ENCODE assay signal across 8 mouse cellular contexts in genomic region chr6:136468974-136469792, GRCm38 (mm10). TPM values are rescaled to one million over a fixed set of nuclear protein-coding genes. Genes with fewer than 3 reads are reported as not detected.
DNase-seq lines count a peak whose midpoint lies in the region; ATAC-seq lines count a peak whose summit lies in the region.

No protein-coding gene starts in this region.

- H3K9me3 ChIP-seq in lung, embryonic 16.5 days (ENCODE audit: control insufficient read depth, low read length), result no peaks in the 10 kb centered on the region
- no peaks in the 10 kb centered on the region for H3K9me3 ChIP-seq in heart, embryonic 14.5 days (ENCODE audit: control insufficient read depth, low read length)
- no peaks in the 10 kb centered on the region for H3K9me3 ChIP-seq in limb, embryonic 13.5 days
- H3K9me3 ChIP-seq in stomach, embryonic 14.5 days (ENCODE audit: control insufficient read depth, low read depth, low read length), result peaks cover 3% of the 10 kb centered on the region; the same call in 1 of the 2 replicates

- H3K4me1 ChIP-seq in lung, embryonic 16.5 days (replicated peaks; ENCODE audit: control insufficient read depth, insufficient read depth, low read length), result peaks cover 57% of the 10 kb centered on the region
- H3K4me1 ChIP-seq in heart, embryonic 14.5 days (ENCODE audit: control insufficient read depth in 2 of 2, insufficient read depth in 2 of 2, low read length in 2 of 2), result peaks cover 36 to 51% of the 10 kb centered on the region in 2 experiments
- peaks cover 43% of the 10 kb centered on the region for H3K4me1 ChIP-seq in limb, embryonic 13.5 days
- H3K4me1 ChIP-seq in stomach, embryonic 14.5 days (ENCODE audit: control insufficient read depth, insufficient read depth, low read length), result peaks cover 29% of the 10 kb centered on the region

- no peaks in the 10 kb centered on the region for H3K27me3 ChIP-seq in lung, embryonic 16.5 days (ENCODE audit: control insufficient read depth, insufficient read depth, low read depth, low read length)
- no peaks in the 10 kb centered on the region for H3K27me3 ChIP-seq in heart, embryonic 14.5 days (ENCODE audit: control insufficient read depth, insufficient read depth, low read length)
- H3K27me3 ChIP-seq in limb, embryonic 13.5 days, result no peaks in the 10 kb centered on the region
- no peaks in the 10 kb centered on the region for H3K27me3 ChIP-seq in stomach, embryonic 14.5 days (ENCODE audit: control insufficient read depth, insufficient read depth, low read length)

- peak overlapping the region; percentile 7; the same call in 1 of the 2 replicates for H3K4me2 ChIP-seq in lung, embryonic 16.5 days (ENCODE audit: low read depth, low read length)
- no peak overlapping the region for H3K4me2 ChIP-seq in heart, embryonic 14.5 days (ENCODE audit: low read length)
- H3K4me2 ChIP-seq in limb, embryonic 13.5 days (replicated peaks), result 0 out of 2 replicates have a peak overlapping the region, but pooled peaks have one; percentile 5
- H3K4me2 ChIP-seq in stomach, embryonic 14.5 days (replicated peaks; ENCODE audit: low read depth, low read length), result no peak overlapping the region

- H3K9ac ChIP-seq in lung, embryonic 16.5 days (ENCODE audit: low read length), result peak overlapping the region; percentile 4; the same call in 1 of the 2 replicates
- H3K9ac ChIP-seq in heart, embryonic 14.5 days (ENCODE audit: low read length), result no peak overlapping the region
- no peak overlapping the region for H3K9ac ChIP-seq in limb, embryonic 13.5 days
- H3K9ac ChIP-seq in stomach, embryonic 14.5 days (replicated peaks; ENCODE audit: low read depth, low read length), result no peak overlapping the region

- peak; percentile 12 for ATAC-seq in lung, embryonic 16.5 days (ENCODE audit: low read depth)
- ATAC-seq in heart, embryonic 14.5 days (ENCODE audit: insufficient number of reproducible peaks, insufficient read depth, low FRiP score, low read depth), result peak; percentile 0; the same call in 1 of the 2 replicates
- no peak; the same call in 1 of the 2 replicates for ATAC-seq in limb, embryonic 13.5 days (ENCODE audit: low FRiP score, low read depth)
- no peak for ATAC-seq in stomach, embryonic 14.5 days (ENCODE audit: insufficient number of reproducible peaks, insufficient read depth, low FRiP score, low read depth)

- H3K4me3 ChIP-seq in lung, embryonic 16.5 days (ENCODE audit: low read length), result no peak overlapping the region
- H3K4me3 ChIP-seq in heart, embryonic 14.5 days (ENCODE audit: control insufficient read depth in 1 of 2, insufficient read depth in 1 of 2, low read depth in 1 of 2, low read length in 2 of 2), result no peak overlapping the region
- no peak overlapping the region for H3K4me3 ChIP-seq in limb, embryonic 13.5 days
- H3K4me3 ChIP-seq in stomach, embryonic 14.5 days (ENCODE audit: low read depth, low read length), result no peak overlapping the region

- peak overlapping the region; percentile 99 for H3K27ac ChIP-seq in lung, embryonic 16.5 days (ENCODE audit: low read length)
- H3K27ac ChIP-seq in heart, embryonic 14.5 days (replicated peaks in 1 of 2; ENCODE audit: control insufficient read depth in 1 of 2, insufficient read depth in 1 of 2, low read depth in 2 of 2, low read length in 2 of 2), result peak overlapping the region; percentile 69 to 94
- H3K27ac ChIP-seq in limb, embryonic 13.5 days, result peak overlapping the region; percentile 96
- peak overlapping the region; percentile 93 for H3K27ac ChIP-seq in stomach, embryonic 14.5 days (ENCODE audit: low read length)

- WGBS in lung, embryonic 16.5 days, result 14% methylated on average over 12 of the region's 12 CpGs
- WGBS in heart, embryonic 14.5 days, result 26% methylated on average over 12 of the region's 12 CpGs
- WGBS in limb, embryonic 13.5 days, result 22% methylated on average over 12 of the region's 12 CpGs
- WGBS in stomach, embryonic 14.5 days, result 18% methylated on average over 12 of the region's 12 CpGs

- DNase-seq in adrenal gland, postnatal 14 days, result peak; percentile 56
- DNase-seq in adrenal gland, postnatal 10 days, result no peak
- no peak for DNase-seq in lung, adult 18-20 months
- DNase-seq in left cerebral cortex, adult 8-10 months (ENCODE audit: low spot score in 2 of 2), result no peak

- no peaks in the 10 kb centered on the region for H3K36me3 ChIP-seq in lung, embryonic 16.5 days (ENCODE audit: control insufficient read depth, insufficient read depth, low read length)
- no peaks in the 10 kb centered on the region for H3K36me3 ChIP-seq in heart, embryonic 14.5 days (ENCODE audit: control insufficient read depth, insufficient read depth, low read length)
- H3K36me3 ChIP-seq in limb, embryonic 13.5 days, result no peaks in the 10 kb centered on the region
- H3K36me3 ChIP-seq in stomach, embryonic 14.5 days (ENCODE audit: control insufficient read depth, insufficient read depth, low read length), result no peaks in the 10 kb centered on the region

RNA-seq across cellular contexts. Expression of gene Atf7ip, which starts 36.8 kb away (rescaled TPM):
- total RNA-seq in adrenal gland, postnatal 14 days (2021), result 82.0 and 103 TPM in 2 replicates
- 100 to 1,000 TPM in 1 of 2 experiments, 10 to 100 TPM in 1; 63.7 to 105 TPM for total RNA-seq in adrenal gland, postnatal 10 days (2021)
- 41.2 and 43.6 TPM in 2 replicates for polyA plus RNA-seq in lung, embryonic 16.5 days (2015; fragmentation: Nextera tagmentation; extraction: Ambion mirVana)
- polyA plus RNA-seq in heart, embryonic 14.5 days (2014; fragmentation: Nextera tagmentation; extraction: Ambion mirVana), result 40.8 and 47.0 TPM in 2 replicates
- polyA plus RNA-seq in limb, embryonic 13.5 days (2015; fragmentation: Nextera tagmentation; extraction: Ambion mirVana), result 40.4 and 42.2 TPM in 2 replicates
- 49.9 and 59.3 TPM in 2 replicates for polyA plus RNA-seq in stomach, embryonic 14.5 days (2014; fragmentation: Nextera tagmentation; extraction: Ambion mirVana)
- total RNA-seq in left cerebral cortex, adult 8-10 months (2022), result 100 to 1,000 TPM in 2 of 4 experiments, 10 to 100 TPM in 2; 94.0 to 124 (median 106) TPM

RNA-seq across cellular contexts. Expression of gene E330021D16Rik, which starts 53.8 kb away (rescaled TPM):
- not detected in 2 replicates for total RNA-seq in adrenal gland, postnatal 14 days (2021)
- total RNA-seq in adrenal gland, postnatal 10 days (2021), result not detected
- polyA plus RNA-seq in lung, embryonic 16.5 days (2015; fragmentation: Nextera tagmentation; extraction: Ambion mirVana), result 0.10 and 0.38 TPM in 2 replicates
- not detected in 2 replicates for polyA plus RNA-seq in heart, embryonic 14.5 days (2014; fragmentation: Nextera tagmentation; extraction: Ambion mirVana)
- polyA plus RNA-seq in limb, embryonic 13.5 days (2015; fragmentation: Nextera tagmentation; extraction: Ambion mirVana), result not detected in 2 replicates
- polyA plus RNA-seq in stomach, embryonic 14.5 days (2014; fragmentation: Nextera tagmentation; extraction: Ambion mirVana), result 0.36 TPM in 2 replicates
- total RNA-seq in left cerebral cortex, adult 8-10 months (2022), result not detected

Comparison
In these comparisons a context has a peak if more than half of its experiments do, and no peak if none do; other contexts are left out.
1. ATAC-seq: peak in lung, embryonic 16.5 days (single experiment) and heart, embryonic 14.5 days (single experiment); none in limb, embryonic 13.5 days (single experiment) and stomach, embryonic 14.5 days (single experiment).
2. H3K4me2 ChIP-seq: peak in lung, embryonic 16.5 days (single experiment) and limb, embryonic 13.5 days (single experiment); none in heart, embryonic 14.5 days (single experiment) and stomach, embryonic 14.5 days (single experiment).
3. Peak in every context shown above with its lines, with median percentiles within 50 percentile points of each other: H3K27ac ChIP-seq.